Mouse (Mus musculus) forebrain, embryonic 13.5 days (tissue): Measurements from ENCODE around the gene Stxbp6. TPM values are rescaled to one million over a fixed set of nuclear protein-coding genes. Genes with fewer than 3 reads are reported as not detected.

Experiments used
- ATAC-seq: fragments of 200-750 bp; cut with Nextera tagmentation; 2 replicates; pipeline ENCODE4 v1.8.0; 2017
- H3K27ac ChIP-seq: fragments of 300-500 bp; sonication (generic); 2 replicates; pipeline ENCODE4 v1.5.1; 2015; ENCODE audit warnings: inconsistent platforms, mild to moderate bottlenecking, moderate library complexity
- H3K27me3 ChIP-seq: fragments of 300-500 bp; sonication (generic); 2 replicates; pipeline ENCODE4 v1.6.1; 2015; ENCODE audit warnings: mild to moderate bottlenecking, inconsistent platforms
- H3K36me3 ChIP-seq: fragments of 300-500 bp; sonication (generic); 2 replicates; pipeline ENCODE4 v1.6.1; 2015; ENCODE audit warnings: mild to moderate bottlenecking, inconsistent platforms; ENCODE audit not compliant: poor library complexity, severe bottlenecking
- H3K4me1 ChIP-seq: fragments of 300-500 bp; sonication (generic); 2 replicates; pipeline ENCODE4 v1.6.1; 2015; ENCODE audit warnings: inconsistent platforms
- H3K4me2 ChIP-seq: fragments of 300-500 bp; sonication (generic); 2 replicates; pipeline ENCODE4 v1.6.1; 2015; ENCODE audit warnings: inconsistent platforms, mild to moderate bottlenecking, moderate library complexity
- H3K4me3 ChIP-seq: fragments of 300-500 bp; sonication (generic); 2 replicates; pipeline ENCODE4 v1.5.1; 2015; ENCODE audit warnings: mild to moderate bottlenecking, inconsistent platforms
- H3K9ac ChIP-seq: fragments of 300-500 bp; sonication (generic); 2 replicates; pipeline ENCODE4 v1.6.1; 2015; ENCODE audit warnings: mild to moderate bottlenecking, inconsistent platforms
- H3K9me3 ChIP-seq: fragments of 300-500 bp; sonication (generic); replicated peaks from 2 replicates; pipeline ENCODE4 v1.6.1; 2016; ENCODE audit warnings: inconsistent platforms
- WGBS: fragments of 180-500 bp; shearing (Covaris S2); methylation state at CpG from one replicate; pipeline ENCODE4 v1.1.7; 2015; 5-methylcytosine and 5-hydroxymethylcytosine counted together
- polyA plus RNA-seq: library from polyadenylated mRNA; unstranded; fragments of >200 nt; fragmentation: Nextera tagmentation; extraction: Ambion mirVana; gene quantifications from 2 replicates; pipeline ENCODE4 v1.2.1, GENCODE M21; 2015

Gene Stxbp6
- polyA plus RNA-seq, 1 experiment from 2014 or later: 9.9 TPM

- Histone ChIP-seq H3K36me3 (no peaks in the 10 kb centered on the region), H3K27ac (no peak overlapping the region), H3K4me1 (0 out of 2 replicates have a peak, but pooled peaks cover 5% of the 10 kb centered on the region), H3K4me3 (no peak overlapping the region), H3K9me3 (no peaks in the 10 kb centered on the region), H3K9ac (no peak overlapping the region), H3K27me3 (no peaks in the 10 kb centered on the region), H3K4me2 (no peak overlapping the region)
- no peak for ATAC-seq
- WGBS: 31% methylated on average over 1 of the region's 1 CpGs
Observed at GRCm38 (mm10) chr12:44903205-44903732, 171.2 kb downstream of the Stxbp6 start.

GRCm38 (mm10) chr12:44899173-44899870 is 175.2 kb downstream of the Stxbp6 start:
- H3K4me1 ChIP-seq: 0 out of 2 replicates have a peak, but pooled peaks cover 5% of the 10 kb centered on the region
- peak; percentile 64; the same call in 1 of the 2 replicates for ATAC-seq
- no peaks in the 10 kb centered on the region for H3K36me3 ChIP-seq
- H3K9ac ChIP-seq: no peak overlapping the region
- H3K27ac ChIP-seq: no peak overlapping the region
- H3K9me3 ChIP-seq: no peaks in the 10 kb centered on the region
- 81% methylated on average over 5 of the region's 5 CpGs for WGBS
- H3K4me2 ChIP-seq: no peak overlapping the region
- H3K27me3 ChIP-seq: no peaks in the 10 kb centered on the region
- no peak overlapping the region for H3K4me3 ChIP-seq

GRCm38 (mm10) chr12:44896460-44896859 is 178.0 kb downstream of the Stxbp6 start:
- Histone ChIP-seq H3K4me1 (no peaks in the 10 kb centered on the region), H3K27me3 (no peaks in the 10 kb centered on the region), H3K9ac (no peak overlapping the region), H3K4me2 (no peak overlapping the region), H3K36me3 (no peaks in the 10 kb centered on the region), H3K4me3 (no peak overlapping the region), H3K9me3 (no peaks in the 10 kb centered on the region), H3K27ac (no peak overlapping the region)
- no peak for ATAC-seq
- WGBS: 89% methylated on average over 1 of the region's 1 CpGs

GRCm38 (mm10) chr12:44889677-44890393 is 184.7 kb downstream of the Stxbp6 start:
- ATAC-seq: no peak
- Histone ChIP-seq H3K36me3 (no peaks in the 10 kb centered on the region), H3K4me3 (no peak overlapping the region), H3K27me3 (no peaks in the 10 kb centered on the region), H3K4me2 (no peak overlapping the region), H3K9ac (no peak overlapping the region), H3K27ac (no peak overlapping the region), H3K9me3 (no peaks in the 10 kb centered on the region), H3K4me1 (no peaks in the 10 kb centered on the region)
- 92% methylated on average over 6 of the region's 6 CpGs for WGBS

GRCm38 (mm10) chr12:44886826-44887225 is 187.7 kb downstream of the Stxbp6 start:
- Histone ChIP-seq H3K4me3 (no peak overlapping the region), H3K4me2 (no peak overlapping the region), H3K9ac (no peak overlapping the region), H3K9me3 (no peaks in the 10 kb centered on the region), H3K36me3 (no peaks in the 10 kb centered on the region), H3K27me3 (no peaks in the 10 kb centered on the region), H3K4me1 (no peaks in the 10 kb centered on the region), H3K27ac (no peak overlapping the region)
- 12% methylated on average over 3 of the region's 3 CpGs for WGBS
- no peak for ATAC-seq

GRCm38 (mm10) chr12:44872697-44873096 is 201.8 kb downstream of the Stxbp6 start:
- no peak overlapping the region for H3K27ac ChIP-seq
- no peaks in the 10 kb centered on the region for H3K36me3 ChIP-seq
- no peaks in the 10 kb centered on the region for H3K9me3 ChIP-seq
- no peaks in the 10 kb centered on the region for H3K4me1 ChIP-seq
- no peak overlapping the region for H3K4me2 ChIP-seq
- WGBS: 78% methylated on average over 2 of the region's 2 CpGs
- no peaks in the 10 kb centered on the region for H3K27me3 ChIP-seq
- ATAC-seq: no peak
- H3K4me3 ChIP-seq: no peak overlapping the region
- no peak overlapping the region for H3K9ac ChIP-seq

- 90% methylated on average over 3 of the region's 3 CpGs for WGBS
Observed at GRCm38 (mm10) chr12:44865442-44865841, 209.1 kb downstream of the Stxbp6 start.

GRCm38 (mm10) chr12:44859454-44859853 is 215.1 kb downstream of the Stxbp6 start:
- no peak overlapping the region for H3K27ac ChIP-seq
- no peak overlapping the region for H3K9ac ChIP-seq
- WGBS: 57% methylated on average over 5 of the region's 5 CpGs
- no peak overlapping the region for H3K4me2 ChIP-seq
- H3K36me3 ChIP-seq: no peaks in the 10 kb centered on the region
- no peaks in the 10 kb centered on the region for H3K27me3 ChIP-seq
- H3K4me3 ChIP-seq: no peak overlapping the region
- peaks cover 6% of the 10 kb centered on the region; the same call in 1 of the 2 replicates for H3K4me1 ChIP-seq
- H3K9me3 ChIP-seq: no peaks in the 10 kb centered on the region
- no peak for ATAC-seq

More at GRCm38 (mm10) chr12:44865442-44865841, 209.1 kb downstream of the Stxbp6 start:
- Histone ChIP-seq H3K4me2 (no peak overlapping the region), H3K27me3 (no peaks in the 10 kb centered on the region), H3K27ac (no peak overlapping the region), H3K4me3 (no peak overlapping the region), H3K9ac (no peak overlapping the region), H3K9me3 (no peaks in the 10 kb centered on the region), H3K36me3 (no peaks in the 10 kb centered on the region), H3K4me1 (no peaks in the 10 kb centered on the region)
- no peak for ATAC-seq

GRCm38 (mm10) chr12:44858110-44858885 is 216.2 kb downstream of the Stxbp6 start:
- H3K9ac ChIP-seq: no peak overlapping the region
- peak; percentile 79 for ATAC-seq
- no peak overlapping the region for H3K27ac ChIP-seq
- H3K27me3 ChIP-seq: no peaks in the 10 kb centered on the region
- no peak overlapping the region for H3K4me2 ChIP-seq
- 31% methylated on average over 4 of the region's 4 CpGs for WGBS
- H3K36me3 ChIP-seq: no peaks in the 10 kb centered on the region
- H3K4me1 ChIP-seq: peaks cover 6% of the 10 kb centered on the region; the same call in 1 of the 2 replicates
- H3K4me3 ChIP-seq: no peak overlapping the region
- no peaks in the 10 kb centered on the region for H3K9me3 ChIP-seq

GRCm38 (mm10) chr12:44852024-44852423 is 222.5 kb downstream of the Stxbp6 start:
- Histone ChIP-seq H3K9ac (no peak overlapping the region), H3K4me2 (no peak overlapping the region), H3K4me1 (no peaks in the 10 kb centered on the region), H3K36me3 (no peaks in the 10 kb centered on the region), H3K9me3 (no peaks in the 10 kb centered on the region), H3K27me3 (no peaks in the 10 kb centered on the region), H3K4me3 (no peak overlapping the region), H3K27ac (no peak overlapping the region)
- 68% methylated on average over 1 of the region's 1 CpGs for WGBS
- ATAC-seq: no peak

- no peaks in the 10 kb centered on the region for H3K27me3 ChIP-seq
- no peak overlapping the region for H3K9ac ChIP-seq
- H3K4me2 ChIP-seq: no peak overlapping the region
- 41% methylated on average over 1 of the region's 1 CpGs for WGBS
- H3K36me3 ChIP-seq: no peaks in the 10 kb centered on the region
- 0 out of 2 replicates have a peak overlapping the region, but pooled peaks have one; percentile 45 for H3K27ac ChIP-seq
- H3K4me3 ChIP-seq: no peak overlapping the region
- H3K9me3 ChIP-seq: no peaks in the 10 kb centered on the region
- no peaks in the 10 kb centered on the region for H3K4me1 ChIP-seq
- peak; percentile 61 for ATAC-seq
Observed at GRCm38 (mm10) chr12:44850516-44850915, 224.0 kb downstream of the Stxbp6 start.
